Mouse (Mus musculus) erythroid progenitor cell, adult 5-6 weeks (primary cell): ENCODE measurements around the gene Park7. TPM values are rescaled to one million over a fixed set of nuclear protein-coding genes. Genes with fewer than 3 reads are reported as not detected.

Source experiments
- ATAC-seq: replicated peaks from 2 replicates; pipeline ENCODE4 v1.8.0; 2016; ENCODE audit warnings: moderate number of reproducible peaks, mild to moderate bottlenecking, moderate TSS enrichment, inconsistent platforms; ENCODE audit not compliant: poor library complexity, low FRiP score, severe bottlenecking
- total RNA-seq, 2 experiments: library from RNA; stranded (forward) in 1 of 2; stranded (reverse) in 1 of 2; fragments of 150-400 nt in 1 of 2; fragments of 186-747, 209-891 nt in 1 of 2; gene quantifications; 2 replicates each; pipeline versions ENCODE4 v1.2.3 to v1.2.4; 2015 to 2017; ENCODE audit warnings: low replicate concordance in 2 of 2

Park7 gene
- total RNA-seq, 2 experiments from 2014 or later: 62.5 to 104 TPM

GRCm38 (mm10) chr4:150853680-150854461, 60.4 kb downstream of the Park7 start, which contains the start of gene Errfi1:
Gene Errfi1 (plus strand): TSS chr4:150853919.
- no peak for ATAC-seq

- ATAC-seq: no peak
Observed at GRCm38 (mm10) chr4:150852479-150852878, 61.8 kb downstream of the Park7 start.

- ATAC-seq: no peak
Observed at GRCm38 (mm10) chr4:150852045-150852444, 62.2 kb downstream of the Park7 start.

GRCm38 (mm10) chr4:150850893-150851292, 63.3 kb downstream of the Park7 start:
- ATAC-seq: no peak

GRCm38 (mm10) chr4:150849964-150850363, 64.3 kb downstream of the Park7 start:
- no peak for ATAC-seq

Other genes starting within 250 kb of the Park7 start
- gene Errfi1, start 60.5 kb downstream of the Park7 start, total RNA-seq (2015; ENCODE audit: low replicate concordance): 1.1 and 2.9 TPM in 2 replicates
- 1.7 TPM in 1 of 2 replicates, not detected in the other for gene Errfi1, start 60.5 kb downstream of the Park7 start, total RNA-seq (2017; ENCODE audit: low replicate concordance)
- gene Tnfrsf9, start 125 bp upstream of the Park7 start, total RNA-seq (2015; ENCODE audit: low replicate concordance): 6.7 TPM in 1 of 2 replicates, not detected in the other
- gene Tnfrsf9, start 125 bp upstream of the Park7 start, total RNA-seq (2017; ENCODE audit: low replicate concordance): 1.3 TPM in 1 of 2 replicates, not detected in the other
- gene Uts2, start 82.7 kb upstream of the Park7 start, total RNA-seq (2015; ENCODE audit: low replicate concordance): not detected in 2 replicates
- not detected in 2 replicates for gene Uts2, start 82.7 kb upstream of the Park7 start, total RNA-seq (2017; ENCODE audit: low replicate concordance)
- gene Per3, start 130.2 kb upstream of the Park7 start, total RNA-seq (2015; ENCODE audit: low replicate concordance): 1.7 and 4.3 TPM in 2 replicates
- gene Per3, start 130.2 kb upstream of the Park7 start, total RNA-seq (2017; ENCODE audit: low replicate concordance): 2.3 and 3.5 TPM in 2 replicates
- 73.8 and 73.9 TPM in 2 replicates for gene Vamp3, start 143.5 kb upstream of the Park7 start, total RNA-seq (2015; ENCODE audit: low replicate concordance)
- 29.7 and 52.1 TPM in 2 replicates for gene Vamp3, start 143.5 kb upstream of the Park7 start, total RNA-seq (2017; ENCODE audit: low replicate concordance)
- not detected in 2 replicates for gene Gm13090, start 175.1 kb upstream of the Park7 start, total RNA-seq (2015; ENCODE audit: low replicate concordance)
- not detected in 2 replicates for gene Gm13090, start 175.1 kb upstream of the Park7 start, total RNA-seq (2017; ENCODE audit: low replicate concordance)